Mouse (Mus musculus) CH12.LX (cell line): ENCODE results near the gene Cacnb2. TPM values are rescaled to one million over a fixed set of nuclear protein-coding genes. Genes with fewer than 3 reads are reported as not detected.

ENCODE experiments used
- DNase-seq: peaks from one replicate; pipeline ENCODE4 v3.0.0-alpha.2; 2013; ENCODE audit errors: extremely low read depth
- H3K27ac ChIP-seq: 2 replicates; pipeline ENCODE4 v1.5.1; 2012; ENCODE audit warnings: low read depth, mild to moderate bottlenecking, control low read depth, moderate library complexity; ENCODE audit not compliant: insufficient read depth
- H3K27me3 ChIP-seq: replicated peaks from 2 replicates; pipeline ENCODE3; 2012; ENCODE audit warnings: inconsistent platforms
- H3K36me3 ChIP-seq, 2 experiments: replicated peaks in 1 of 2; 2 replicates each; pipeline versions ENCODE3 to v1.6.1; 2012; ENCODE audit warnings: inconsistent platforms in 1 of 2, low read length in 1 of 2, mild to moderate bottlenecking in 1 of 2, mixed read lengths in 1 of 2, moderate library complexity in 1 of 2; ENCODE audit not compliant: control insufficient read depth in 1 of 2, insufficient read depth in 1 of 2
- H3K4me1 ChIP-seq, 2 experiments: 2 replicates each; pipeline ENCODE4 v1.6.1; 2012; ENCODE audit warnings: inconsistent platforms in 1 of 2, moderate library complexity in 1 of 2; ENCODE audit not compliant: insufficient read depth in 2 of 2, control insufficient read depth in 1 of 2
- H3K4me2 ChIP-seq: 2 replicates; pipeline ENCODE4 v1.6.1; 2012; ENCODE audit warnings: low read depth, mild to moderate bottlenecking, control low read depth; ENCODE audit not compliant: poor library complexity, insufficient read depth, severe bottlenecking
- H3K4me3 ChIP-seq, 3 experiments: fragments of 150-350 bp in 1 of 3; sonication (generic) in 1 of 3; replicated peaks in 1 of 3; 2 replicates each; pipeline versions ENCODE3 to v1.5.1; 2011 to 2012; ENCODE audit warnings: low read depth in 2 of 3, low read length in 2 of 3, mild to moderate bottlenecking in 2 of 3, moderate library complexity in 2 of 3, control low read depth in 1 of 3, improper control_type of control experiment in 1 of 3, inconsistent platforms in 1 of 3, mixed read lengths in 1 of 3; ENCODE audit not compliant: poor library complexity in 1 of 3
- H3K79me2 ChIP-seq: replicated peaks from 2 replicates; pipeline ENCODE4 v1.6.1; 2012; ENCODE audit warnings: mild to moderate bottlenecking, moderate library complexity; ENCODE audit not compliant: control insufficient read depth, poor library complexity, insufficient read depth, severe bottlenecking; ENCODE audit errors: extremely low read depth
- H3K9ac ChIP-seq: 2 replicates; pipeline ENCODE4 v1.6.1; 2012; ENCODE audit warnings: low read depth, mild to moderate bottlenecking, control low read depth, moderate library complexity; ENCODE audit not compliant: insufficient read depth
- H3K9me3 ChIP-seq: replicated peaks from 2 replicates; pipeline ENCODE3; 2012; ENCODE audit warnings: low read length, inconsistent platforms, mixed read lengths
- BHLHE40 ChIP-seq: IDR thresholded peaks from 2 replicates; pipeline ENCODE4 v1.6.1; 2011; ENCODE audit warnings: mild to moderate bottlenecking, low read depth, low read length, improper control_type of control experiment
- CHD1 ChIP-seq: IDR thresholded peaks from 2 replicates; pipeline ENCODE4 v1.6.1; 2012; ENCODE audit warnings: low read depth, low read length, improper control_type of control experiment, inconsistent platforms
- CTCF ChIP-seq, 2 experiments: IDR thresholded peaks in 1 of 2; conservative IDR thresholded peaks in 1 of 2; 2 replicates each; pipeline ENCODE4 v1.5.1; 2011 to 2012; ENCODE audit warnings: low read depth in 2 of 2, low read length in 2 of 2, improper control_type of control experiment in 1 of 2, inconsistent platforms in 1 of 2, mild to moderate bottlenecking in 1 of 2, moderate library complexity in 1 of 2
- E2F4 ChIP-seq: IDR thresholded peaks from 2 replicates; pipeline ENCODE4 v1.6.1; 2011; ENCODE audit warnings: low read depth, low read length, improper control_type of control experiment; ENCODE audit not compliant: insufficient replicate concordance
- GABPA ChIP-seq: IDR thresholded peaks from 2 replicates; pipeline ENCODE4 v1.6.1; 2012; ENCODE audit warnings: low read depth, low read length, improper control_type of control experiment, inconsistent platforms; ENCODE audit not compliant: insufficient replicate concordance
- JUN ChIP-seq: IDR thresholded peaks from 2 replicates; pipeline ENCODE4 v1.6.1; 2011; ENCODE audit warnings: low read depth, mild to moderate bottlenecking, low read length, improper control_type of control experiment, moderate library complexity; ENCODE audit not compliant: insufficient read depth
- KAT2A ChIP-seq: IDR thresholded peaks from 2 replicates; pipeline ENCODE4 v1.6.1; 2012; ENCODE audit warnings: low read length, improper control_type of control experiment, inconsistent platforms; ENCODE audit not compliant: insufficient replicate concordance
- MEF2A ChIP-seq: IDR thresholded peaks from 2 replicates; pipeline ENCODE4 v1.6.1; 2014; ENCODE audit warnings: low read depth, mild to moderate bottlenecking, inconsistent platforms, low read length, improper control_type of control experiment, borderline replicate concordance
- MXI1 ChIP-seq: IDR thresholded peaks from 2 replicates; pipeline ENCODE4 v1.6.1; 2011; ENCODE audit warnings: mild to moderate bottlenecking, low read depth, low read length, improper control_type of control experiment
- MYC ChIP-seq: IDR thresholded peaks from 2 replicates; pipeline ENCODE4 v1.6.1; 2011; ENCODE audit warnings: low read depth, mild to moderate bottlenecking, improper control_type of control experiment, low read length
- NELFE ChIP-seq: IDR thresholded peaks from 2 replicates; pipeline ENCODE4 v1.6.1; 2011; ENCODE audit warnings: low read depth, low read length, improper control_type of control experiment
- RCOR1 ChIP-seq: conservative IDR thresholded peaks from 2 replicates; pipeline ENCODE4 v1.6.1; 2012; ENCODE audit warnings: low read depth, mild to moderate bottlenecking, inconsistent platforms, low read length, improper control_type of control experiment
- TCF12 ChIP-seq: IDR thresholded peaks from 2 replicates; pipeline ENCODE4 v1.6.1; 2014; ENCODE audit warnings: low read depth, mild to moderate bottlenecking, inconsistent platforms, low read length, improper control_type of control experiment
- ZKSCAN1 ChIP-seq: IDR thresholded peaks from 2 replicates; pipeline ENCODE4 v1.6.1; 2012; ENCODE audit warnings: low read depth, inconsistent platforms, low read length, improper control_type of control experiment, borderline replicate concordance
- dilution Hi-C: fragments of 300-500 bp; cut with MboI; formaldehyde crosslinking; loops from 2 replicates; pipeline ENCODE4 v1.14.3; 2020; ENCODE audit warnings: low sequenced_read_pairs; ENCODE audit not compliant: extremely low pct_unique_long_range_greater_than_20kb, extremely low pct_ligation_motif_present
- in situ Hi-C: fragments of 300-500 bp; cut with MboI; formaldehyde crosslinking; loops from 3 replicates; pipeline ENCODE4 v1.14.3; 2019; ENCODE audit warnings: low sequenced_read_pairs, low pct_ligation_motif_present, low pct_unique_long_range_greater_than_20kb, mixed read lengths
- polyA plus RNA-seq: library from polyadenylated mRNA; unstranded; fragments of >175 nt; gene quantifications from 2 replicates; pipeline ENCODE4 v1.2.1, GENCODE M21; 2012; ENCODE audit warnings: low read depth; ENCODE audit not compliant: insufficient read length
- total RNA-seq, 2 experiments: library from RNA; depleted of rRNA; stranded (reverse); fragments of 300-350 nt in 1 of 2; fragments of >200 nt in 1 of 2; gene quantifications; 2 replicates each; pipeline ENCODE4 v1.2.3; 2012 to 2014

Cacnb2 gene
- total and polyA plus RNA-seq, 3 experiments, result 0.42 to 2.8 (median 0.93) TPM

GRCm38 (mm10) chr2:14612705-14613104 is 9.8 kb downstream of the Cacnb2 start:
- H3K4me1 ChIP-seq, result no peaks in the 10 kb centered on the region
- no peaks in the 10 kb centered on the region for H3K36me3 ChIP-seq
- in situ Hi-C loops, result no loop called here
- TF ChIP-seq CTCF (conservative IDR thresholded peaks at IDR 0.05 in 1 of 2, IDR thresholded peaks at IDR 0.05 in 1 of 2; ENCODE audit: low read depth in 2 of 2, low read length in 2 of 2) (no peak), BHLHE40 (no peak), TCF12 (no peak), MEF2A (no peak), NELFE (no peak), JUN (no peak)
- no peak overlapping the region for H3K4me3 ChIP-seq
- H3K9me3 ChIP-seq, result no peaks in the 10 kb centered on the region
- H3K27ac ChIP-seq, result no peak overlapping the region
- no peaks in the 10 kb centered on the region for H3K27me3 ChIP-seq
- no peak overlapping the region for H3K4me2 ChIP-seq
- dilution Hi-C loops, result no loop called here
- no peak for DNase-seq
- H3K9ac ChIP-seq, result no peak overlapping the region
- no peaks in the 10 kb centered on the region for H3K79me2 ChIP-seq

DNA sequence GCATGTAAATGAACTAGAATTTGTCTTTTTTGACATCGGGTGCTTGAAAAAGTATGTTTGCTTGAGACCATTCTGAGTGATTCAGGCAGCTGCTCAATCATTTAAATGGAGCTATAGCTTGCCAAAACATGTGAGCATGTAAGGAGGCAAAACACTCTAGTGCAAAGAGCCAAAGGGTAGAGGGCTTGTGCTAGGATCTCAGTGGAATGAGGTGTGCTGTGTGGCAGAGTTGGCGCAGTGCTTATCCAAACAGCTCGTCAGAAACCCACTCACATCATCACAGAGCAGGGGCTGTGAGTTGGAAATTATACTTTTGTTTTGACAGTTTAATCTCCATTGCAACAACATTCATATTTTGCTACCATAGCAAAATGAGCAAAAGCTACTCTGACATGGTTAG is 13.5 kb downstream of the Cacnb2 start:
- Histone ChIP-seq H3K27ac (no peak overlapping the region), H3K79me2 (no peaks in the 10 kb centered on the region), H3K36me3 (no peaks in the 10 kb centered on the region), H3K9me3 (no peaks in the 10 kb centered on the region), H3K4me3 (no peak overlapping the region), H3K9ac (no peak overlapping the region), H3K27me3 (no peaks in the 10 kb centered on the region), H3K4me1 (no peaks in the 10 kb centered on the region), H3K4me2 (no peak overlapping the region)
- no peak for DNase-seq
- dilution Hi-C loops (no loop called here), in situ Hi-C loops (no loop called here)
- no peak for TF ChIP-seq CHD1
- no peak for TF ChIP-seq RCOR1
- TF ChIP-seq KAT2A, result no peak
- TF ChIP-seq MYC, result no peak
- no peak for TF ChIP-seq E2F4
- no peak for TF ChIP-seq BHLHE40
- TF ChIP-seq MXI1, result no peak
- no peak for TF ChIP-seq GABPA
- no peak for TF ChIP-seq ZKSCAN1
